Mouse (Mus musculus) kidney, adult 2 months (tissue): Measurements from ENCODE around the gene Kcnv2. TPM values are rescaled to one million over a fixed set of nuclear protein-coding genes. Genes with fewer than 3 reads are reported as not detected.

Source experiments
- DNase-seq: peaks from one replicate; pipeline ENCODE4 v3.0.0; 2021
- H3K27ac ChIP-seq: fragments of 200-500 bp; 2 replicates; pipeline ENCODE4 v1.5.1; 2012; ENCODE audit warnings: low read depth, low read length, control low read depth, inconsistent platforms; ENCODE audit not compliant: insufficient read depth
- H3K27me3 ChIP-seq: fragments of 200-500 bp; replicated peaks from 2 replicates; pipeline ENCODE4 v1.6.1; 2012; ENCODE audit warnings: mild to moderate bottlenecking, moderate library complexity, low read length, inconsistent platforms; ENCODE audit not compliant: control insufficient read depth, insufficient read depth
- H3K36me3 ChIP-seq: fragments of 200-500 bp; 2 replicates; pipeline ENCODE4 v1.6.1; 2012; ENCODE audit warnings: mild to moderate bottlenecking, moderate library complexity, low read length, inconsistent platforms; ENCODE audit not compliant: control insufficient read depth, insufficient read depth
- H3K4me1 ChIP-seq: fragments of 200-500 bp; 2 replicates; pipeline ENCODE4 v1.6.1; 2011; ENCODE audit warnings: low read length; ENCODE audit not compliant: control insufficient read depth, insufficient read depth
- H3K4me3 ChIP-seq: fragments of 200-500 bp; 2 replicates; pipeline ENCODE4 v1.5.1; 2011; ENCODE audit warnings: mild to moderate bottlenecking, low read depth, low read length, control low read depth; ENCODE audit not compliant: insufficient read depth
- CTCF ChIP-seq: fragments of 200-500 bp; conservative IDR thresholded peaks from 2 replicates; pipeline ENCODE4 v1.5.1; 2011; ENCODE audit warnings: low read depth, mild to moderate bottlenecking, control low read depth, low read length, moderate library complexity, mixed read lengths; ENCODE audit not compliant: insufficient read depth, insufficient read length
- POLR2A ChIP-seq: fragments of 200-500 bp; IDR thresholded peaks from one replicate; pipeline ENCODE4 v1.6.1; 2011; ENCODE audit warnings: low read depth, low read length, control low read depth
- polyA plus RNA-seq: library from polyadenylated mRNA; depleted of rRNA; stranded (reverse); fragments of >200 nt; gene quantifications from 2 replicates; pipeline ENCODE4 v1.2.3, GENCODE M21; 2012; rRNA removed

Kcnv2 gene
- polyA plus RNA-seq, 1 experiment: 0.02 TPM

DNA sequence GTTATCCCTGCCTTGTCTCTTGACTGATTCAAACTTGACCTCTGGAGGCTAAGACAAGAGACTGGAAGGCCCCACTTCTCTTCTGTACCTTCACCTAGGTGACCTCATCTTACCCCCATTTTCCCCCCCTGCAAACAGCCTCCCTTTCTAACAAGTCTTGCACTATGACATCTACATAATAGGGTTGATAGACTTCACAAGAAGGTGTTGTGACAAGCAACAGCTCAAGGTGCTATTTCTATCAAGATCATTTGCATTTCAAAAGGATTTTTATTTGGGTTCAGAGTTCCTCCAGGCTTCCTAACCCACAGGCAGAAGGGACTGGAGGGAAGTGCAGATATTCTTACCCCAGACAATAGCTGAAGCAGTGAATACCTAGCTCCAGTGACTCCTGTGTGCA lies 62.9 kb downstream of the Kcnv2 start:
- H3K27me3 ChIP-seq: no peaks in the 10 kb centered on the region
- TF ChIP-seq POLR2A (no peak), CTCF (no peak)

More for the DNA sequence above, 62.9 kb downstream of the Kcnv2 start:
- Histone ChIP-seq H3K27ac (no peak overlapping the region), H3K4me1 (no peaks in the 10 kb centered on the region; the same call in 1 of the 2 replicates), H3K4me3 (no peak overlapping the region), H3K36me3 (0 out of 2 replicates have a peak, but pooled peaks cover 2% of the 10 kb centered on the region)
- DNase-seq: no peak

Other genes with a start within 250 kb of the Kcnv2 start
- gene Vldlr, start 106.1 kb upstream of the Kcnv2 start, polyA plus RNA-seq: 31.2 and 43.6 TPM in 2 replicates
- 13.1 and 15.2 TPM in 2 replicates for gene Pum3, start 107.2 kb downstream of the Kcnv2 start, polyA plus RNA-seq